Mouse (Mus musculus): ENCODE measurements around the gene Pax5. TPM values are rescaled to one million over a fixed set of nuclear protein-coding genes. Genes with fewer than 3 reads are reported as not detected.

Pax5 gene
- polyA plus RNA-seq, 1 experiment, result 3.4 TPM

- Histone ChIP-seq H3K27ac (ENCODE audit: insufficient read depth, low read depth, low read length) (no peak overlapping the region), H3K36me3 (ENCODE audit: control insufficient read depth, insufficient read depth, low read length) (no peaks in the 10 kb centered on the region), H3K4me1 (ENCODE audit: control insufficient read depth, insufficient read depth, low read length) (no peaks in the 10 kb centered on the region), H3K4me3 (ENCODE audit: insufficient read depth, low read depth, low read length) (no peak overlapping the region), H3K27me3 (replicated peaks; ENCODE audit: control insufficient read depth, insufficient read depth, low read length) (no peaks in the 10 kb centered on the region)
- 58% methylated on average over 1 of the region's 1 CpGs for WGBS
- no peak for TF ChIP-seq CTCF (conservative IDR thresholded peaks at IDR 0.05; ENCODE audit: insufficient read depth, insufficient read length, low read depth, low read length)
- DNase-seq, result no peak
These were observed 165.8 kb downstream of the Pax5 start for GRCm38 (mm10) chr4:44544495-44544894.

- TF ChIP-seq POLR2A (IDR thresholded peaks at IDR 0.05; ENCODE audit: low read depth, low read length) (no peak), CTCF (conservative IDR thresholded peaks at IDR 0.05; ENCODE audit: insufficient read depth, insufficient read length, low read depth, low read length) (no peak)
- H3K4me1 ChIP-seq (ENCODE audit: control insufficient read depth, insufficient read depth, low read length), result no peaks in the 10 kb centered on the region
- H3K27me3 ChIP-seq (replicated peaks; ENCODE audit: control insufficient read depth, insufficient read depth, low read length), result no peaks in the 10 kb centered on the region
- H3K4me3 ChIP-seq (ENCODE audit: insufficient read depth, low read depth, low read length), result no peak overlapping the region
- WGBS, result 69% methylated on average over 2 of the region's 2 CpGs
- no peaks in the 10 kb centered on the region for H3K36me3 ChIP-seq (ENCODE audit: control insufficient read depth, insufficient read depth, low read length)
- no peak for DNase-seq
- no peak overlapping the region for H3K27ac ChIP-seq (ENCODE audit: insufficient read depth, low read depth, low read length)
These were observed 166.4 kb downstream of the Pax5 start for GRCm38 (mm10) chr4:44543880-44544279.

- TF ChIP-seq CTCF (conservative IDR thresholded peaks at IDR 0.05; ENCODE audit: insufficient read depth, insufficient read length, low read depth, low read length) (no peak), POLR2A (IDR thresholded peaks at IDR 0.05; ENCODE audit: low read depth, low read length) (no peak)
- no peak overlapping the region for H3K27ac ChIP-seq (ENCODE audit: insufficient read depth, low read depth, low read length)
- WGBS, result 75% methylated on average over 3 of the region's 3 CpGs
- H3K27me3 ChIP-seq (replicated peaks; ENCODE audit: control insufficient read depth, insufficient read depth, low read length), result no peaks in the 10 kb centered on the region
- no peaks in the 10 kb centered on the region for H3K36me3 ChIP-seq (ENCODE audit: control insufficient read depth, insufficient read depth, low read length)
- DNase-seq, result no peak
- no peaks in the 10 kb centered on the region for H3K4me1 ChIP-seq (ENCODE audit: control insufficient read depth, insufficient read depth, low read length)
- no peak overlapping the region for H3K4me3 ChIP-seq (ENCODE audit: insufficient read depth, low read depth, low read length)
These were observed 168.2 kb downstream of the Pax5 start for GRCm38 (mm10) chr4:44542101-44542500.

GRCm38 (mm10) chr4:44538488-44538887, 171.8 kb downstream of the Pax5 start:
- H3K4me1 ChIP-seq (ENCODE audit: control insufficient read depth, insufficient read depth, low read length), result no peaks in the 10 kb centered on the region
- no peak for DNase-seq
- H3K36me3 ChIP-seq (ENCODE audit: control insufficient read depth, insufficient read depth, low read length), result no peaks in the 10 kb centered on the region
- H3K27me3 ChIP-seq (replicated peaks; ENCODE audit: control insufficient read depth, insufficient read depth, low read length), result no peaks in the 10 kb centered on the region
- WGBS, result 27% methylated on average over 5 of the region's 5 CpGs
- TF ChIP-seq POLR2A (IDR thresholded peaks at IDR 0.05; ENCODE audit: low read depth, low read length), result no peak
- no peak for TF ChIP-seq CTCF (conservative IDR thresholded peaks at IDR 0.05; ENCODE audit: insufficient read depth, insufficient read length, low read depth, low read length)
- H3K4me3 ChIP-seq (ENCODE audit: insufficient read depth, low read depth, low read length), result no peak overlapping the region
- no peak overlapping the region for H3K27ac ChIP-seq (ENCODE audit: insufficient read depth, low read depth, low read length)

- Histone ChIP-seq H3K27me3 (replicated peaks; ENCODE audit: control insufficient read depth, insufficient read depth, low read length) (no peaks in the 10 kb centered on the region), H3K27ac (ENCODE audit: insufficient read depth, low read depth, low read length) (no peak overlapping the region), H3K4me1 (ENCODE audit: control insufficient read depth, insufficient read depth, low read length) (no peaks in the 10 kb centered on the region), H3K36me3 (ENCODE audit: control insufficient read depth, insufficient read depth, low read length) (no peaks in the 10 kb centered on the region), H3K4me3 (ENCODE audit: insufficient read depth, low read depth, low read length) (no peak overlapping the region)
- DNase-seq, result no peak
- 88% methylated on average over 4 of the region's 4 CpGs for WGBS
- TF ChIP-seq CTCF (conservative IDR thresholded peaks at IDR 0.05; ENCODE audit: insufficient read depth, insufficient read length, low read depth, low read length) (no peak), POLR2A (IDR thresholded peaks at IDR 0.05; ENCODE audit: low read depth, low read length) (no peak)
These were observed 173.5 kb downstream of the Pax5 start for GRCm38 (mm10) chr4:44536794-44537193.

GRCm38 (mm10) chr4:44535646-44536045, 174.6 kb downstream of the Pax5 start:
- DNase-seq, result no peak
- no peak overlapping the region for H3K4me3 ChIP-seq (ENCODE audit: insufficient read depth, low read depth, low read length)
- H3K36me3 ChIP-seq (ENCODE audit: control insufficient read depth, insufficient read depth, low read length), result no peaks in the 10 kb centered on the region
- no peaks in the 10 kb centered on the region for H3K4me1 ChIP-seq (ENCODE audit: control insufficient read depth, insufficient read depth, low read length)
- no peaks in the 10 kb centered on the region for H3K27me3 ChIP-seq (replicated peaks; ENCODE audit: control insufficient read depth, insufficient read depth, low read length)
- TF ChIP-seq CTCF (conservative IDR thresholded peaks at IDR 0.05; ENCODE audit: insufficient read depth, insufficient read length, low read depth, low read length) (no peak), POLR2A (IDR thresholded peaks at IDR 0.05; ENCODE audit: low read depth, low read length) (no peak)
- H3K27ac ChIP-seq (ENCODE audit: insufficient read depth, low read depth, low read length), result no peak overlapping the region
- WGBS, result 92% methylated on average over 4 of the region's 4 CpGs

GRCm38 (mm10) chr4:44533286-44533685, 177.0 kb downstream of the Pax5 start:
- no peak for DNase-seq
- WGBS, result 83% methylated on average over 5 of the region's 5 CpGs
- TF ChIP-seq CTCF (conservative IDR thresholded peaks at IDR 0.05; ENCODE audit: insufficient read depth, insufficient read length, low read depth, low read length), result no peak
- no peak for TF ChIP-seq POLR2A (IDR thresholded peaks at IDR 0.05; ENCODE audit: low read depth, low read length)
- no peak overlapping the region for H3K27ac ChIP-seq (ENCODE audit: insufficient read depth, low read depth, low read length)
- H3K36me3 ChIP-seq (ENCODE audit: control insufficient read depth, insufficient read depth, low read length), result no peaks in the 10 kb centered on the region
- no peaks in the 10 kb centered on the region for H3K27me3 ChIP-seq (replicated peaks; ENCODE audit: control insufficient read depth, insufficient read depth, low read length)
- H3K4me3 ChIP-seq (ENCODE audit: insufficient read depth, low read depth, low read length), result no peak overlapping the region
- no peaks in the 10 kb centered on the region for H3K4me1 ChIP-seq (ENCODE audit: control insufficient read depth, insufficient read depth, low read length)

- 65% methylated on average over 5 of the region's 5 CpGs for WGBS
- TF ChIP-seq CTCF (conservative IDR thresholded peaks at IDR 0.05; ENCODE audit: insufficient read depth, insufficient read length, low read depth, low read length) (no peak), POLR2A (IDR thresholded peaks at IDR 0.05; ENCODE audit: low read depth, low read length) (no peak)
- H3K36me3 ChIP-seq (ENCODE audit: control insufficient read depth, insufficient read depth, low read length), result no peaks in the 10 kb centered on the region
- no peak overlapping the region for H3K4me3 ChIP-seq (ENCODE audit: insufficient read depth, low read depth, low read length)
- H3K27ac ChIP-seq (ENCODE audit: insufficient read depth, low read depth, low read length), result no peak overlapping the region
- H3K4me1 ChIP-seq (ENCODE audit: control insufficient read depth, insufficient read depth, low read length), result no peaks in the 10 kb centered on the region
- no peak for DNase-seq
- no peaks in the 10 kb centered on the region for H3K27me3 ChIP-seq (replicated peaks; ENCODE audit: control insufficient read depth, insufficient read depth, low read length)
These were observed 177.6 kb downstream of the Pax5 start for GRCm38 (mm10) chr4:44532731-44533130.
